Mouse (Mus musculus) c-Kit-negative CD71-positive TER-119-positive erythroid progenitor cells, embryonic 14.5 days (primary cell): ENCODE data around the gene Tex14.
A peak's percentile ranks its signal among the peaks of the same experiment; 100 is the strongest.

Experiments
- DNase-seq: peaks from one replicate; pipeline ENCODE4 v3.0.0-alpha.2; 2013; ENCODE audit warnings: low read depth, low spot score

Tex14 gene

GRCm38 (mm10) chr11:87571361-87571950 lies 166.6 kb downstream of the Tex14 start:
- no peak for DNase-seq

- no peak for DNase-seq
These were observed 168.9 kb downstream of the Tex14 start for GRCm38 (mm10) chr11:87573751-87574150.

GRCm38 (mm10) chr11:87574520-87575180 lies 169.8 kb downstream of the Tex14 start:
- no peak for DNase-seq

GRCm38 (mm10) chr11:87577601-87578248 lies 172.9 kb downstream of the Tex14 start:
- no peak for DNase-seq

- DNase-seq, result no peak
These were observed 173.5 kb downstream of the Tex14 start for GRCm38 (mm10) chr11:87578249-87578962.

- no peak for DNase-seq
These were observed 174.2 kb downstream of the Tex14 start for GRCm38 (mm10) chr11:87578963-87579601.

- no peak for DNase-seq
These were observed 174.8 kb downstream of the Tex14 start for GRCm38 (mm10) chr11:87579713-87580112.

GRCm38 (mm10) chr11:87580543-87581085 lies 175.7 kb downstream of the Tex14 start:
- no peak for DNase-seq

GRCm38 (mm10) chr11:87581161-87581865 lies 176.4 kb downstream of the Tex14 start:
- DNase-seq, result no peak

- no peak for DNase-seq
These were observed 177.3 kb downstream of the Tex14 start for GRCm38 (mm10) chr11:87581933-87582710.

- no peak for DNase-seq
These were observed 178.6 kb downstream of the Tex14 start for GRCm38 (mm10) chr11:87583291-87584034.

- DNase-seq, result no peak
These were observed 180.0 kb downstream of the Tex14 start for GRCm38 (mm10) chr11:87584711-87585505.

GRCm38 (mm10) chr11:87587211-87587874 lies 182.5 kb downstream of the Tex14 start:
- no peak for DNase-seq

- no peak for DNase-seq
These were observed 184.7 kb downstream of the Tex14 start for GRCm38 (mm10) chr11:87589605-87590004.

GRCm38 (mm10) chr11:87590841-87591525 lies 186.1 kb downstream of the Tex14 start:
- peak; percentile 35 for DNase-seq

GRCm38 (mm10) chr11:87591526-87592353 lies 186.9 kb downstream of the Tex14 start, which contains the start of gene Mtmr4:
Gene Mtmr4, plus strand, starts transcription at chr11:87592162.
- DNase-seq, result peak; percentile 97

GRCm38 (mm10) chr11:87592354-87592695 lies 187.5 kb downstream of the Tex14 start:
- DNase-seq, result no peak
